Mouse (Mus musculus) adrenal gland, adult (tissue): ENCODE results near the gene Lrrc58.

Experiments used
- DNase-seq, 2 experiments: peaks; one replicate each; pipeline ENCODE4 v3.0.0; 2022 to 2023; ENCODE audit warnings: low spot score in 1 of 2; ENCODE audit not compliant: inconsistent age in 2 of 2

The Lrrc58 gene

GRCm38 (mm10) chr16:37919000-37919399 is 50.8 kb downstream of the Lrrc58 start:
- no peak for DNase-seq

GRCm38 (mm10) chr16:37920842-37921409 is 52.7 kb downstream of the Lrrc58 start:
- no peak for DNase-seq

- no peak for DNase-seq
Observed at GRCm38 (mm10) chr16:37926087-37926486, 57.9 kb downstream of the Lrrc58 start.

DNA sequence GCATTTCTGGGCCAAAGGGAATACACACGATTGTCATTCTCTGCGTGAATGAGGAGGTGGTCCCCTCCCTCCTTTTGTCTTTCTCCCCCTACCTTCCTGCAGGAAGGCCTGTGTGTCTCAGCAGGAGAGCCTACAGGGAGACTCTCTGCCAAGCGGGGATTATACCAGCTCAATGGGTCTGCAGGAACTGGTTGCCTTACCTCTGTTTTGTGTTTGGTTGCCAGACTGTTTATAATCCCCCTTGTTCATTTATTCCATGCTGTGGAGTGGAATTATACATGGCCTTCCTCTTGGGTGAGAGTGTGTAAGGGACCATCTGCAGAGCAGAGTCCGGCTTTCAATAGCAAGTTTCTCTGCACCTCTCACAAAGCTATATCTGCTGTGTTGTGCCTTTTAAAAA is 58.9 kb downstream of the Lrrc58 start:
- no peak for DNase-seq

- no peak for DNase-seq
Observed at GRCm38 (mm10) chr16:37929006-37929405, 60.8 kb downstream of the Lrrc58 start.

GRCm38 (mm10) chr16:37929626-37930025 is 61.4 kb downstream of the Lrrc58 start:
- no peak for DNase-seq

GRCm38 (mm10) chr16:37934932-37935331 is 66.7 kb downstream of the Lrrc58 start:
- DNase-seq = no peak

- DNase-seq = no peak
Observed at GRCm38 (mm10) chr16:37937276-37937675, 69.1 kb downstream of the Lrrc58 start.
